Mouse (Mus musculus): ENCODE data around the gene Smg6.
A peak's percentile ranks its signal among the peaks of the same experiment; 100 is the strongest.

Smg6 gene

GRCm38 (mm10) chr11:75108909-75109308, 183.3 kb downstream of the Smg6 start:
- DNase-seq (ENCODE audit: low read depth, low spot score), result no peak

- no peak for DNase-seq (ENCODE audit: low read depth, low spot score)
Observed at GRCm38 (mm10) chr11:75116379-75116778, 190.8 kb downstream of the Smg6 start.

GRCm38 (mm10) chr11:75118141-75118540, 192.5 kb downstream of the Smg6 start:
- DNase-seq (ENCODE audit: low read depth, low spot score), result no peak

- no peak for DNase-seq (ENCODE audit: low read depth, low spot score)
Observed at GRCm38 (mm10) chr11:75119298-75119697, 193.7 kb downstream of the Smg6 start.

GRCm38 (mm10) chr11:75119841-75120240, 194.2 kb downstream of the Smg6 start:
- no peak for DNase-seq (ENCODE audit: low read depth, low spot score)

- DNase-seq (ENCODE audit: low read depth, low spot score), result no peak
Observed at GRCm38 (mm10) chr11:75121348-75121747, 195.7 kb downstream of the Smg6 start.

- DNase-seq (ENCODE audit: low read depth, low spot score), result no peak
Observed at GRCm38 (mm10) chr11:75124406-75124805, 198.8 kb downstream of the Smg6 start.

GRCm38 (mm10) chr11:75126384-75126783, 200.8 kb downstream of the Smg6 start:
- no peak for DNase-seq (ENCODE audit: low read depth, low spot score)

- no peak for DNase-seq (ENCODE audit: low read depth, low spot score)
Observed at GRCm38 (mm10) chr11:75129481-75129880, 203.9 kb downstream of the Smg6 start.

- DNase-seq (ENCODE audit: low read depth, low spot score), result no peak
Observed at GRCm38 (mm10) chr11:75131300-75131699, 205.7 kb downstream of the Smg6 start.

GRCm38 (mm10) chr11:75132278-75132677, 206.7 kb downstream of the Smg6 start:
- no peak for DNase-seq (ENCODE audit: low read depth, low spot score)

- no peak for DNase-seq (ENCODE audit: low read depth, low spot score)
Observed at GRCm38 (mm10) chr11:75133391-75133790, 207.8 kb downstream of the Smg6 start.

GRCm38 (mm10) chr11:75133951-75134350, 208.3 kb downstream of the Smg6 start:
- DNase-seq (ENCODE audit: low read depth, low spot score), result peak; percentile 48

GRCm38 (mm10) chr11:75134485-75135068, 209.0 kb downstream of the Smg6 start:
- DNase-seq (ENCODE audit: low read depth, low spot score), result no peak

- no peak for DNase-seq (ENCODE audit: low read depth, low spot score)
Observed at GRCm38 (mm10) chr11:75135358-75135757, 209.7 kb downstream of the Smg6 start.

GRCm38 (mm10) chr11:75136666-75137398, 211.2 kb downstream of the Smg6 start:
- DNase-seq (ENCODE audit: low read depth, low spot score), result peak; percentile 34

- peak; percentile 74 for DNase-seq (ENCODE audit: low read depth, low spot score)
Observed at GRCm38 (mm10) chr11:75139122-75139963, 213.7 kb downstream of the Smg6 start.

GRCm38 (mm10) chr11:75140431-75140830, 214.8 kb downstream of the Smg6 start:
- no peak for DNase-seq (ENCODE audit: low read depth, low spot score)

- DNase-seq (ENCODE audit: low read depth, low spot score), result no peak
Observed at GRCm38 (mm10) chr11:75141038-75141437, 215.4 kb downstream of the Smg6 start.

GRCm38 (mm10) chr11:75141913-75142312, 216.3 kb downstream of the Smg6 start:
- DNase-seq (ENCODE audit: low read depth, low spot score), result no peak

GRCm38 (mm10) chr11:75142749-75143148, 217.1 kb downstream of the Smg6 start:
- no peak for DNase-seq (ENCODE audit: low read depth, low spot score)

GRCm38 (mm10) chr11:75145841-75146240, 220.2 kb downstream of the Smg6 start:
- DNase-seq (ENCODE audit: low read depth, low spot score), result no peak

All from forelimb bud, embryonic 11.5 days (tissue).